Mouse (Mus musculus) central nervous system, embryonic 11.5 days (tissue): ENCODE measurements around the gene Stx4a. TPM values are rescaled to one million over a fixed set of nuclear protein-coding genes. Genes with fewer than 3 reads are reported as not detected.

Experiments
- polyA plus RNA-seq: library from polyadenylated mRNA; depleted of rRNA; stranded (reverse); fragments of >200 nt; gene quantifications from 2 replicates; pipeline ENCODE4 v1.2.3, GENCODE M21; 2012; rRNA removed

Gene Stx4a
- polyA plus RNA-seq = 69.6 and 99.1 TPM in 2 replicates

DNA sequence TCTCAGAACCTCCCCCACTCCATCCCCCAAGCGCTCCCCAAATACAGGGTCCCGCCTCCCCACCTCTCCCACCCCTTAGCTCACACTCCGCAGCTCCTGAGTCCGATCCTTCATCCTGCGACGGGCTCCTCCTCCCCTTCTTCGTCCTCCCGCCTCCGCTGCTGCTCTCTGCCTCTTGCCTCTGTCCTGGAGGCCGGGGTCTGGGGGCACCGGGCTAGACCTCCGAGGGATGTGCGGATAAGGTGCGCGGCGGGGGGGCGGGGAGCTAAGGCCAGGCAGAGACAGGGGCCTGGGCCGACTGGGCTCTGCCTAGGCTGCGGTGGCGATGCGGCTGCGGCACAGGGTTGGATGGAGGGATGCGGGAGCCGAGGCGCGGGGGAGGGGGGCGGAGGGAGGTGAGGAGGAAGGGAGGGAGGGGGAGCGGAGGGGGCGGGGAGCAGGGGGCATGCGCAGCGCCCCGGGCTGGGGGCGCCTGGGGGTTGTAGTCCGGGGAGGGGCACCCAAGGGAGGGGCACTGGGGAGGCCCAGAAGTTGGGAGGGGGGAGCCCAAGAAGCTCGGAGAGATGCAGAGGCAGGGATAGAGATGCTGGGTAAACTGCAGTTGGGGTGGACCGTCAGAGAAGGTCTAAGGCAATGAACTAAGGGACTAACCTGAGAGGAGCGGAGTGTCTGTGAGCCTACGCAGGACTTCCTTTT lies at the start of gene Stx4a, which contains the start of gene Stx1b:
Gene Stx4a, plus strand, starts transcription at position 119 of the 696 bp plus-strand sequence.
Gene Stx1b, minus strand, starts transcription at position 374 of the 696 bp plus-strand sequence.

GRCm38 (mm10) chr7:127776426-127776825 lies 47.7 kb upstream of the Stx4a start, which contains the start of gene Setd1a:
Setd1a (plus strand) TSS chr7:127776670.

DNA sequence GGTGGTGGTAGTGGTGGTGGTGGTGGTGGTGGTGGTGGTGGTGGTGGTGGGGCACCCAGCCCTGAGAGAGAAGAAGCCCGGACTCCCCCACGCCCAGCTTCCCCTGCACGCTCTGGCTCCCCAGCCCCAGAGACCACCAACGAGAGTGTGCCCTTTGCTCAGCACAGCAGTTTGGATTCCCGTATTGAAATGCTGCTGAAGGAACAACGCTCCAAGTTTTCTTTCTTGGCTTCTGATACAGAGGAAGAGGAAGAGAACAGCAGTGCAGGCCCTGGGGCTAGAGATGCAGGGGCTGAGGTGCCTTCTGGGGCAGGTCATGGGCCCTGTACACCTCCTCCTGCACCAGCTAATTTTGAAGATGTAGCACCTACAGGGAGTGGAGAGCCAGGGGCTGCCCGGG lies 38.8 kb upstream of the Stx4a start, which contains the start of gene Gm49388:
Gene Gm49388, plus strand, starts transcription at position 301 of the 400 bp plus-strand sequence.

GRCm38 (mm10) chr7:127800435-127801009 lies 23.6 kb upstream of the Stx4a start, which contains the start of gene Hsd3b7:
Hsd3b7 (plus strand) TSS chr7:127800604.

DNA sequence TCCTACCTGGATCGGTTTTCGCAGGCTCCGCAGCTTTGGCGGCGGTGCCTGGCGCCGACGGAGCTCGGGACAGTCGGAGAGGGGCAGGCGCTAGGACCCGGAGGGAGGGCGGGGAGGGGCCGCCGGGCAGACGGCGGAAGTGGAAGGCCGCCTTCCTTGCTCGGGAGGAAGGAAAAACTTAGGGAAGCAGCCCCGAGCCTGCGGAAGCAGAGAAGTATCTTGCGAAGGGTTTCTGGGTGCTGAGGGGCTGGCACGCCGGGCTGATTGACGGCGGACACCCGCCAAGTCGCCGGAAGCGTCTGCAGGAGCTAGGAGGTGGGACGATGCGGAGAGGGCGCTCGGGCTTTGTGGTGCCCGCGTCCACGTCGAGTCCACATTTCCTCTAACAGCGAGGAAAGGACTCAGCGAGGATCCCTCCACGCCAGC lies 52.0 kb downstream of the Stx4a start, which contains the start of gene Zfp646:
Gene Zfp646, plus strand, starts transcription at position 181 of the 426 bp plus-strand sequence.

GRCm38 (mm10) chr7:127876467-127877348 lies 52.6 kb downstream of the Stx4a start, which contains the start of gene Zfp668:
Zfp668 (minus strand) TSS chr7:127876828.

DNA sequence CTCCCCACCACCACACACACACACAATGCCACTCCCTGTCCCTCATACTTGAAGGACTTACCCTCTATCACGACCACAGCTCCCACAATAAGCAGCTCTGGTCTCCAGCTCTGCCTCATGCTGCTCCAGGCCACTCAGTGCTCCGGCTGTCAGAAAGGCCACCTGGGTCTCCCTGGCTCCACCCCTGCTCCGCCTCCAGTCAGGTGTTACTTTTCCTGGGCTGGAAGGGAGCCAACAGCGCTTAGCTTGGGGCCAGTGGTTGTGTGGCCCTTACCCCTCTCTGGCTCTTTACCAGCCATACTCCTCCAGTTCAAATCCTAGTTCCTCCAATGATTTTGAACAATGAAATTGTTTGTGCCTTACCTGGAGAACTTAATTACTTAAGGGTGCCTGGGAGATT lies 66.7 kb downstream of the Stx4a start, which contains the start of gene Prss53:
Gene Prss53, minus strand, starts transcription at position 173 of the 400 bp plus-strand sequence.

GRCm38 (mm10) chr7:127895442-127895841 lies 71.3 kb downstream of the Stx4a start, which contains the start of the genes Gm21974 and Vkorc1:
Gm21974 (minus strand) TSS chr7:127895454.
Vkorc1 (minus strand) TSS chr7:127895617.

Other genes with a start within 250 kb of the Stx4a start
- 13.9 and 14.3 TPM in 2 replicates for gene Ccdc189, start 235.7 kb upstream of the Stx4a start, polyA plus RNA-seq
- gene Rnf40, start 235.5 kb upstream of the Stx4a start, polyA plus RNA-seq = 53.8 and 65.4 TPM in 2 replicates
- 37.7 and 70.8 TPM in 2 replicates for gene Zfp629, start 208.5 kb upstream of the Stx4a start, polyA plus RNA-seq
- 60.0 and 95.8 TPM in 2 replicates for gene Bcl7c, start 115.4 kb upstream of the Stx4a start, polyA plus RNA-seq
- 11.5 and 13.9 TPM in 2 replicates for gene Ctf1, start 111.6 kb upstream of the Stx4a start, polyA plus RNA-seq
- gene Ctf2, start 92.1 kb upstream of the Stx4a start, polyA plus RNA-seq = not detected in 2 replicates
- gene Fbxl19, start 79.8 kb upstream of the Stx4a start, polyA plus RNA-seq = 84.5 and 155 TPM in 2 replicates
- gene Orai3, start 54.5 kb upstream of the Stx4a start, polyA plus RNA-seq = 6.3 and 10.3 TPM in 2 replicates
- 26.7 and 29.9 TPM in 2 replicates for gene Setd1a, start 47.6 kb upstream of the Stx4a start, polyA plus RNA-seq
- gene Gm49388, start 38.7 kb upstream of the Stx4a start, polyA plus RNA-seq = 0.63 and 11.8 TPM in 2 replicates
- 8.7 and 16.1 TPM in 2 replicates for gene Hsd3b7, start 23.7 kb upstream of the Stx4a start, polyA plus RNA-seq
- gene Stx1b, start 255 bp downstream of the Stx4a start, polyA plus RNA-seq = 36.0 and 46.5 TPM in 2 replicates
- 26.7 and 27.5 TPM in 2 replicates for gene Zfp646, start 51.9 kb downstream of the Stx4a start, polyA plus RNA-seq
- gene Zfp668, start 52.5 kb downstream of the Stx4a start, polyA plus RNA-seq = 16.2 and 20.9 TPM in 2 replicates
- gene Prss53, start 66.7 kb downstream of the Stx4a start, polyA plus RNA-seq = 1.2 and 1.6 TPM in 2 replicates
- not detected in 2 replicates for gene Gm21974, start 71.2 kb downstream of the Stx4a start, polyA plus RNA-seq
- gene Vkorc1, start 71.3 kb downstream of the Stx4a start, polyA plus RNA-seq = 36.5 and 56.2 TPM in 2 replicates
- gene Bckdk, start 79.8 kb downstream of the Stx4a start, polyA plus RNA-seq = 37.4 and 59.5 TPM in 2 replicates
- 45.6 and 52.9 TPM in 2 replicates for gene Kat8, start 88.2 kb downstream of the Stx4a start, polyA plus RNA-seq
- gene Prss8, start 105.8 kb downstream of the Stx4a start, polyA plus RNA-seq = 1.0 and 3.1 TPM in 2 replicates
- gene Prss36, start 122.4 kb downstream of the Stx4a start, polyA plus RNA-seq = 8.6 and 8.8 TPM in 2 replicates
- gene Fus, start 143.2 kb downstream of the Stx4a start, polyA plus RNA-seq = 824 and 846 TPM in 2 replicates
- 7.1 and 10.2 TPM in 2 replicates for gene Pycard, start 169.6 kb downstream of the Stx4a start, polyA plus RNA-seq
- gene Trim72, start 179.7 kb downstream of the Stx4a start, polyA plus RNA-seq = 1.1 and 1.6 TPM in 2 replicates
- gene Itgam, start 238.3 kb downstream of the Stx4a start, polyA plus RNA-seq = 0.91 and 2.4 TPM in 2 replicates
- gene Gm49368, start 238.4 kb downstream of the Stx4a start, polyA plus RNA-seq = 0.01 TPM in 1 of 2 replicates, not detected in the other